Mouse (Mus musculus): ENCODE measurements at regions not wholly inside any gene's neighbourhood (a gene's known extent, or its start where the extent isn't known, plus 50 kb on each side); places are given as distances from the start of the nearest gene placed in this dataset.

DNA sequence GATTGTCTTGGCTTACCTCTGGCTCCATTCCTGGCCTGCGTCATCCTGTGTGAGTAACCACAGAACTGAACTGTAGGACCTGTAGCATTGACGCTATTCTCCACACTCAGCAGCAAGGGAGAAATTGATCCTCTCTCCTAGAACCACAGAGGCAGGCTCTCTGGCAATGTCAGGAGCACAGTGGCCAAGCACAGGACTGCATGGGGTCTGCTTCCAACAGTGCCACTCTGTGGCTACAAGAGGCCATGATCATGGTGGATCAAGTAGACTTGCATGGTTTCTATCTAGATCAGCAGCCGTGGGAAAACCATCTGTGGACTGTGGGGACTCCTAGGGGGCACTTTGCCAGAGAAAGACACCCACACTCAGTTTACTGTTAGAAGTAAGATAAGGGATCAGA, 213.9 kb downstream of the Adra2a start:
- 92% methylated on average over 3 of the region's 3 CpGs for WGBS
- H3K9ac ChIP-seq, result no peak overlapping the region
- no peaks in the 10 kb centered on the region for H3K27me3 ChIP-seq (replicated peaks)
- no peak for ATAC-seq (replicated peaks)
- H3K27ac ChIP-seq, result no peak overlapping the region
- peaks cover 10% of the 10 kb centered on the region for H3K4me1 ChIP-seq
- no peak overlapping the region for H3K4me2 ChIP-seq
- H3K9me3 ChIP-seq, result no peaks in the 10 kb centered on the region
- no peak overlapping the region for H3K4me3 ChIP-seq
- no peaks in the 10 kb centered on the region for H3K36me3 ChIP-seq (replicated peaks)

DNA sequence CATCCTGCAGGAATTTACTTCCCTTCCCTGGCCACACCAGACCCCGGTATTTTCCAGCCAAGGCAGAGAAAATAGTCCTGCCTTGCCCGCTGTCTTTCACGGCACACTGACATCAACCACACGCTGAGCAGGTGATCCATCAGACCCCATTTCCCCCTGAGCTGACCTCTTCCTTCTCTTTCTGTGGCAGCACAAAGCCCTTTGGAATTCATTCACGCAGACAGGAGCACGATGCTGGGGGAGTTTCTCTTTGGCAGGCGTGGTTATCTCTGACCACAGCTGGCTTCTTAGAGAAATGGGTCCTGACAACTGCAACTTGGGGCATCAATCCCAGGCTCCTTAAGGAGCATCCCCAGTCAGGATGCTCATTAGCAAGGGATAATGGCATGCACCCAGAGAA, 215.2 kb downstream of the Adra2a start:
- Histone ChIP-seq H3K27ac (no peak overlapping the region), H3K9ac (no peak overlapping the region), H3K9me3 (no peaks in the 10 kb centered on the region), H3K27me3 (replicated peaks) (no peaks in the 10 kb centered on the region), H3K36me3 (replicated peaks) (no peaks in the 10 kb centered on the region), H3K4me1 (peaks cover 10% of the 10 kb centered on the region), H3K4me2 (0 out of 2 replicates have a peak overlapping the region, but pooled peaks have one; percentile 1), H3K4me3 (no peak overlapping the region)
- no peak for ATAC-seq (replicated peaks)
- WGBS, result 9% methylated on average over 7 of the region's 7 CpGs

DNA sequence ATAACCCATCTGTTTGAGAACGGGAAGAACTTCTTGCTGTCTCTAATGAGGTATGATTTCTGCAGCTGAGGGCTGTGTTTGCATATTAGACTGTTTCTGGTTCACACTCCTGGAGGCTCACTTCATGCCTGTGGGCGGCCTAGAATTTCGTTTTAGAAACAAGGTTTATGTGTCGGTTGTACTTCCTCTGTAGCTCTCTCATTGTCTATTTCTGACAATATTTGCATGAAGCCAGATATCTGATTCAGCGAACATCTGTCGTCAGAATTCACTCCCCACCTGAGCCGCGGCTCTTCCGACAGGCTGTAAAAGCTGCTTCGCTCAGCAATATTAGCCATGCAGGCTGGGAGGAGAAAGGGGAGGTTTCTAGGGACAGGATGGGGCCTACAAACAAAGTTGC, 233.4 kb downstream of the Adra2a start:
- no peak overlapping the region for H3K4me2 ChIP-seq
- no peak overlapping the region for H3K4me3 ChIP-seq
- H3K4me1 ChIP-seq, result no peaks in the 10 kb centered on the region
- H3K27me3 ChIP-seq (replicated peaks), result no peaks in the 10 kb centered on the region
- H3K9me3 ChIP-seq, result no peaks in the 10 kb centered on the region
- WGBS, result 85% methylated on average over 10 of the region's 10 CpGs
- no peak overlapping the region for H3K9ac ChIP-seq
- no peak for ATAC-seq (replicated peaks)
- H3K27ac ChIP-seq, result no peak overlapping the region
- no peaks in the 10 kb centered on the region for H3K36me3 ChIP-seq (replicated peaks)

DNA sequence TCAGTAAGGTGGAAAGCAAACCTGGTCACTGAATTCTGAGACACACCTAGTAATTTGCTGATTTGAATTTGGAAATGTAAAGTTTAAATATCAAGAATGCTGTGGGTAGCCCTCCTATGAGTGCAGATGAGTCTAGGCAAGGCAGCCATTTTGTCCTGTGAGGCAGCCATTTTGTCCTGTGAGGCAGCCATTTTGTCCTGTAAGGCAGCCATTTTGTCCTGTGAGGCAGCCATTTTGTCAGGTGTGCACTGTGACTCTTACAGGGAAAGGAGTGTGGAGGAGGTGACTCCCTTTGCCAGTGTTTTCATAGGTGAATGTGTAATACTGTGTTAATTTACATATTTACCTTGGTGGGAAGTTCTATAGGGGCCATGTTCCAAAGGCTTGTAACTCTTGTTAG, 241.5 kb downstream of the Adra2a start:
- H3K9me3 ChIP-seq, result no peaks in the 10 kb centered on the region
- no peak overlapping the region for H3K4me3 ChIP-seq
- no peaks in the 10 kb centered on the region for H3K27me3 ChIP-seq (replicated peaks)
- H3K36me3 ChIP-seq (replicated peaks), result no peaks in the 10 kb centered on the region
- no peak overlapping the region for H3K9ac ChIP-seq
- no peak overlapping the region for H3K4me2 ChIP-seq
- no peak for ATAC-seq (replicated peaks)
- H3K4me1 ChIP-seq, result no peaks in the 10 kb centered on the region
- H3K27ac ChIP-seq, result no peak overlapping the region

DNA sequence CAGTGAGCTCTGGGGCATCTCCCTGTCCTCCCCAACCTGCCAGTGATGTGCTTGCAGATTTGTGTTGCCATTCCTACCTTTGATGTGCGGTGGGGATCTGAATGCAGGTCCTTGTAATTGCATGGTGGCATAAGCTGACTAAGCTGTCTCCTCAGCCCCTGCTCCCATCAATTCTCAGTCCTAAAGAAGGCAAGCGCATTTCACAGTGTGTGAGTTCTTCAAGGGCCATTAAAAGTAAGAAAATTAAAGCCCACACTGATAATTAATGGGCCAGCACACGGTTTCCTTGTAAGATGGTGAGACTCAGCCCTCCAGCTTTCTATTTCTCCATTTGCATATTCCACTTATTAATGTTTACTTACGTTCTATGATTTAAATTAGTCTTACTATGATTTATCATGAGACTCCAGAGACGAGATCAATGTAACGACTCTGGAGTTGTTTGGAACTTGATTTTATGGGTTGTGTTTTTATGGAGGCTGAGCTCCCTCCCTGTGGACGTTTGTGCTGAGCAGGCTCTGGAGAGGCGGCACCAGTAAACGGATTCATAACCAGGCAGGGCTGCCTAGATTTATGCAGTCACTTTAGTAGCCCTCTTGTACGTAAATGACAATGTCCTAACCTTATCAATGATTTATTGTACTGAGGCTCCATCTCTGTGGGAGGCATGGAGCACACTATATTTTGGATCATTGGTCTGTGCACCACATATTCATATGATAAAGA, 253.9 kb downstream of the Adra2a start:
- Histone ChIP-seq H3K27ac (no peak overlapping the region), H3K27me3 (replicated peaks) (no peaks in the 10 kb centered on the region), H3K4me1 (no peaks in the 10 kb centered on the region), H3K9ac (no peak overlapping the region), H3K4me2 (no peak overlapping the region), H3K9me3 (no peaks in the 10 kb centered on the region), H3K36me3 (replicated peaks) (no peaks in the 10 kb centered on the region), H3K4me3 (no peak overlapping the region)
- 77% methylated on average over 10 of the region's 10 CpGs for WGBS
- no peak for ATAC-seq (replicated peaks)

DNA sequence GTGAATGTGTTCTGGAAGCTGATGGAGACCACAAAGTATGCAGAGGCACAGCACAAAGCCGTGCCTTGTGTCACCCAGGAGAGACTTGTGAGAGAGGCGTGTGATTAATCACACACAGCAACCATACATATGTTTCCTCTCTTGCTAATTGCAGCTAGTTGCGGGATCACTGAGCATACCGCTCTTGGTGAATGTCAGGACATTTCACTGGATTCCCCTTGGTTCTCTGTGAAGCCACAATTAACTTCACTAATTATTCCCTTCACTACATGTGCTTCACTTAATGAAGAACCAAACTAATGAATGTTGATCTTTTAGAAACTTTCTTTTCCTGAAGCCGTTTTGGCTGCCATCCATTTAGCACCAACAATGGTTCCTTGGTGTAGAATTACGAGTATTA, 267.3 kb downstream of the Adra2a start:
- H3K9ac ChIP-seq, result no peak overlapping the region
- H3K27ac ChIP-seq, result no peak overlapping the region
- no peaks in the 10 kb centered on the region for H3K36me3 ChIP-seq (replicated peaks)
- no peak overlapping the region for H3K4me2 ChIP-seq
- H3K4me3 ChIP-seq, result no peak overlapping the region
- H3K4me1 ChIP-seq, result no peaks in the 10 kb centered on the region
- H3K27me3 ChIP-seq (replicated peaks), result no peaks in the 10 kb centered on the region
- no peak for ATAC-seq (replicated peaks)
- no peaks in the 10 kb centered on the region for H3K9me3 ChIP-seq
- 80% methylated on average over 6 of the region's 6 CpGs for WGBS

DNA sequence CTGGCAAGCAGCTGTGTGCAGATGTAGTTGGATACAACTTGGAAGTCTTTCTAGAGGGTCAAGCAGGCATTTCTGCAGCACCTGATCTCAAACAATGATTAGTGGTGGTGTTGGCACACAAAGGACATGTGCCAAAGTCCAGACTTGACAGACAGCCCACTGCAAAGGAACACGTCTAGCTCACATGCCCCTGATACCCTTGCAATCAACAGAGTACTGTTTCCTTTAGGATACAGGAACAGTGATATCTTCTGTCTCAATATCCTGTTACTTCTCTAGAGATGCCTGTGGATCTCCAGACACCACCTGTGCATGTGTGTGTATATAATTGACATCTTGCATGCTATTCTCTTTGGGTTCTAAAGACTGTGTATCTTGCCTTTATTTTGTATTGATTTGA, 267.8 kb downstream of the Adra2a start:
- Histone ChIP-seq H3K9me3 (no peaks in the 10 kb centered on the region), H3K4me3 (no peak overlapping the region), H3K4me2 (no peak overlapping the region), H3K27ac (no peak overlapping the region), H3K36me3 (replicated peaks) (no peaks in the 10 kb centered on the region), H3K27me3 (replicated peaks) (no peaks in the 10 kb centered on the region), H3K9ac (no peak overlapping the region), H3K4me1 (no peaks in the 10 kb centered on the region)
- 86% methylated on average over 1 of the region's 1 CpGs for WGBS
- ATAC-seq (replicated peaks), result no peak

DNA sequence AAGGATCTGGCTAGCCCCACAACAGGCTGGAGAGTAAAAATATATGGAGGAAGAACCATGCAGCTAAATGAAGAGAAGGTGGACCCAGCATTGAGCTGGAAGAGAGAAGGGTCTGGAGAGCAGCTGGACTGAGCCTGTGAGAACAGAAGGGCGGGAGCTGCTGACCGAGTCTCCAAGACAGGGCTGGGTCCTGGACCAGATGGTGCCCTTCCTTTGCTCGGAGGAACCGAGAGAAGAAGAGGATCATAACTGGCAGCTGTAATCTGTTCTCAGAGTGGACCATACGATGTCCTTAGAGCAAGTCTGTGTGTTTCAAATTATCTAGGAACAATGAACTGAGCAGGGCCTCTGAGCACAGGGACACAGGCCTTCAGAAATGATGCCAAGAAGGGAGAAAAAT, 279.3 kb downstream of the Adra2a start:
- H3K9ac ChIP-seq, result no peak overlapping the region
- H3K27ac ChIP-seq, result no peak overlapping the region
- H3K4me3 ChIP-seq, result no peak overlapping the region
- whole genome bisulfite sequencing, result 70% methylated on average over 5 of the region's 5 CpGs
- H3K27me3 ChIP-seq (replicated peaks), result no peaks in the 10 kb centered on the region
- ATAC-seq (replicated peaks), result no peak
- no peaks in the 10 kb centered on the region for H3K4me1 ChIP-seq
- H3K9me3 ChIP-seq, result no peaks in the 10 kb centered on the region; the same call in 1 of the 2 replicates
- H3K4me2 ChIP-seq, result no peak overlapping the region
- H3K36me3 ChIP-seq (replicated peaks), result no peaks in the 10 kb centered on the region

DNA sequence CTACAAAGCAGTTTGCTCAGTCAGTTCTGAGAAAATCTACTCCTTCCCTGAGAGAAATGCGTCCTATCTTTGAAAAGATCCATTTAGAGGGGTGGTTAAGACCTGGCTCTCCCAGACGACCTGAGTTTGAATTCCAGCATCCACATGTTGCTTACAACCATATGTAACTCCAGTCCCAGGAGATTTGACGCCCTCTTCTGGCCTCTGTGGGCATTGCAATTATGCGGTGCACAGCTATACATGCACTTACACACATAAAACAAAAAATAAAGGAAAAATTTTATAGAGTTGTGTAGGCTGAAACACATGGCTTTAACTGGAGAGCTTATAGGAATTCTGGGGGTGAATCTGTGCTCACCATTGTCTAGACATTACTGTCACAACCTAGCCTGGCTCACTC, 281.0 kb downstream of the Adra2a start:
- H3K4me1 ChIP-seq, result no peaks in the 10 kb centered on the region
- no peak overlapping the region for H3K27ac ChIP-seq
- H3K9me3 ChIP-seq, result no peaks in the 10 kb centered on the region; the same call in 1 of the 2 replicates
- no peak overlapping the region for H3K9ac ChIP-seq
- no peak overlapping the region for H3K4me3 ChIP-seq
- no peak overlapping the region for H3K4me2 ChIP-seq
- 69% methylated on average over 4 of the region's 4 CpGs for WGBS
- no peaks in the 10 kb centered on the region for H3K27me3 ChIP-seq (replicated peaks)
- no peaks in the 10 kb centered on the region for H3K36me3 ChIP-seq (replicated peaks)
- ATAC-seq (replicated peaks), result no peak

DNA sequence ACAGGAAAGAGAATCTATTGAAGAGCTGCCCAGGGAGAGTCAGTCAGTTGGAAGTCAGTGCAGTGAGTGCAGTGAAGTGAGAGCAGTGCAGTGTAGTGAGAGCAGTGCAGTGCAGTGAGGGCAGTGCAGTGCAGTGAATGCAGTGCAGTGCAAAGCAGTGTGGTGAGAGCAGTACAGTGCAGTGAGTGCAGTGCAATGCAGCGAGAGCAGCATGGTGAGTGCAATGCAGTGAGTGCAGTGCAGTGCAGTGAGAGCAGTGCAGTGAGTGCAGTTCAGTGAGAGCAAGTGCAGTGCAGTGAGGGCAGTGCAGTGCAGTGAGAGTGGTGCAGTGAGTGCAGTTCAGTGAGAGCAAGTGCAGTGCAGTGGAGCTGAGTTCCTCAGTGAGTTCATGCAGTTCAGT, 288.2 kb downstream of the Adra2a start:
- Histone ChIP-seq H3K9me3 (no peaks in the 10 kb centered on the region; the same call in 1 of the 2 replicates), H3K4me2 (no peak overlapping the region), H3K27ac (no peak overlapping the region), H3K27me3 (replicated peaks) (no peaks in the 10 kb centered on the region), H3K36me3 (replicated peaks) (no peaks in the 10 kb centered on the region), H3K4me1 (no peaks in the 10 kb centered on the region), H3K9ac (no peak overlapping the region), H3K4me3 (no peak overlapping the region)
- 72% methylated on average over 1 of the region's 1 CpGs for WGBS
- ATAC-seq (replicated peaks), result no peak

DNA sequence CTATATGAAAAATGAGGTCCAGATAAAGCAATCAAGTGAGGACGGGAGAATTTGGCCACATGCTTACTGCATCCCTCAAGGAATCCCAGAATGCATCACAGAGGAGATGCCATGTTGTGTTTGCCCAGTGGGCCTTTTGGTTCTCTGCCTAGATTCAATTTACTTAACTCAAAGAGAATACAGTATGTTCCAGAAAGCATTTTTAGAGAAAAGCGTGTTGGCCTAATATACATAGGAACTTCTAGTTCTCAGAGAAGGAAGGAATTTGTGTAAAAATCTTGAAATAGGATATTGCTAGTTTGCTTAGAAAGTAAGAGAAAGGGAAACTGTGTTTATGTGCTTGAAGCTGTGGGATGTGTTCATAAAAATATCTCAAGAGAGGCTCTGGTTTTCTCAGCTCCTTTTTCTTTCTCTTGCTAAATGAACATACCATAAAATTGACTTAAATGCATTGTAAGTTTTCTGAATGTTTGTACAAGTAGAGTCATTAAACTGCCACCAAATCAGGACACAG, 296.9 kb downstream of the Adra2a start:
- Histone ChIP-seq H3K36me3 (replicated peaks) (no peaks in the 10 kb centered on the region), H3K9ac (no peak overlapping the region)
- ATAC-seq (replicated peaks), result no peak

DNA sequence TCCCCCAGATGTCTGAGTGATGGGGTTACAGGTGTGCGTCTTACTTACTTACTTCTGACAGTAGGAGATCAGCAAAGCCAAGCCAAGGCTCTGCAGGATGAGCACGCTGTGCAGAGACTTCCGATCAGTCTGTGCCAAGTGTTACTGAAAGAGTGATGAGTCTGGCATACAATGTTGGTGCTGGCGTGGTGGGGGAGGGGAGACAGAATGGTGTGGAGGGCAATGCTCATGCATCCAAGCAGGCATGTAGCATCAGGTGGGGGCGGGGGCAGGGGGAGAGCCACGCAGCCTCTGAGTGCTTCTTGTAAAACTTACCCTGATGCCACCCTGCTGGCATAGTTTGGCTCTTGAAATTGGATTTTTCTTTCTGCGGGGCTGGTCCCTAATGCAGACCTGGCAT, 315.8 kb downstream of the Adra2a start:
- 81% methylated on average over 7 of the region's 7 CpGs for WGBS
- Histone ChIP-seq H3K9me3 (no peaks in the 10 kb centered on the region), H3K4me2 (no peak overlapping the region), H3K4me1 (no peaks in the 10 kb centered on the region), H3K36me3 (replicated peaks) (no peaks in the 10 kb centered on the region), H3K4me3 (no peak overlapping the region), H3K27ac (no peak overlapping the region), H3K27me3 (replicated peaks) (no peaks in the 10 kb centered on the region), H3K9ac (no peak overlapping the region)
- ATAC-seq (replicated peaks), result no peak

More for the DNA sequence above, 296.9 kb downstream of the Adra2a start:
- Histone ChIP-seq H3K4me3 (no peak overlapping the region), H3K4me1 (no peaks in the 10 kb centered on the region), H3K27ac (no peak overlapping the region), H3K27me3 (replicated peaks) (no peaks in the 10 kb centered on the region), H3K4me2 (no peak overlapping the region), H3K9me3 (no peaks in the 10 kb centered on the region)
- WGBS, result 91% methylated on average over 2 of the region's 2 CpGs

DNA sequence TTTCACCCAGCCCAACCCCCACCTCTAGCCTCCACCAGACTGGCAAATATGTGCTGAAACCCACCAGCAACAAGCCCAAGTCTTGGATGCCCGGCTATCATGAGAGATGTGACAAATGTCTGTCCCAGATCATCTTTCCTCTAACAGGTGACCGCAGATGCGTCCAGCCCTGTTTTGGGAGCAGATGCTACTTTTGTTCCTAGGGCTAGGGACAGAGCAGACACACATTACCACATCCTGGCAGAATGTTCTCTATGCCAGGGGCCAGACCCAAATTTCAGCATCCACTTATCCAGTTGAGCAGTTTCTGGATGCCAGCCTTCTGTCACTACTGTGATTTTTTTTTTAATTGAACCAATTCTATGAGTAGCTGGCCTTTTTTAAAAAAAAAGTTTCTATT, 316.7 kb downstream of the Adra2a start:
- H3K27ac ChIP-seq, result no peak overlapping the region
- H3K9me3 ChIP-seq, result no peaks in the 10 kb centered on the region
- no peaks in the 10 kb centered on the region for H3K27me3 ChIP-seq (replicated peaks)
- H3K4me2 ChIP-seq, result no peak overlapping the region
- WGBS, result 90% methylated on average over 3 of the region's 3 CpGs
- no peak overlapping the region for H3K9ac ChIP-seq
- no peaks in the 10 kb centered on the region for H3K36me3 ChIP-seq (replicated peaks)
- H3K4me1 ChIP-seq, result no peaks in the 10 kb centered on the region
- ATAC-seq (replicated peaks), result no peak
- no peak overlapping the region for H3K4me3 ChIP-seq

Data from midbrain, embryonic 15.5 days (tissue).